Mouse (Mus musculus): ENCODE measurements around the gene Akr1c12.
A peak's percentile ranks its signal among the peaks of the same experiment; 100 is the strongest.
"Not testable (repeated sequence)": the region's sequence is repeated elsewhere in the genome, so short reads cannot be mapped to it uniquely, and the experiment has no call there.

Gene Akr1c12

GRCm38 (mm10) chr13:4279284-4279683 is at the start of gene Akr1c12:
Akr1c12 (minus strand) TSS chr13:4279433.
- DNase-seq = peak; percentile 50

- DNase-seq = no peak
These were observed 39.5 kb upstream of the Akr1c12 start for GRCm38 (mm10) chr13:4318773-4319172.

GRCm38 (mm10) chr13:4313907-4314306 is 34.7 kb upstream of the Akr1c12 start:
- no peak for DNase-seq

GRCm38 (mm10) chr13:4304861-4305565 is 25.8 kb upstream of the Akr1c12 start:
- DNase-seq = peak; percentile 24

GRCm38 (mm10) chr13:4296991-4297390 is 17.8 kb upstream of the Akr1c12 start:
- no peak for DNase-seq

- DNase-seq = peak; percentile 61
These were observed 2.5 kb upstream of the Akr1c12 start for GRCm38 (mm10) chr13:4281471-4282412.

- no peak for DNase-seq
These were observed 1.7 kb downstream of the Akr1c12 start for GRCm38 (mm10) chr13:4277526-4277925.

GRCm38 (mm10) chr13:4270860-4271259 is 8.4 kb downstream of the Akr1c12 start:
- DNase-seq = no peak

GRCm38 (mm10) chr13:4265455-4265854 is 13.8 kb downstream of the Akr1c12 start:
- DNase-seq = not testable (repeated sequence)

GRCm38 (mm10) chr13:4265047-4265446 is 14.2 kb downstream of the Akr1c12 start:
- no peak for DNase-seq

- DNase-seq = no peak
These were observed 14.6 kb downstream of the Akr1c12 start for GRCm38 (mm10) chr13:4264612-4265011.

GRCm38 (mm10) chr13:4257349-4257748 is 21.9 kb downstream of the Akr1c12 start:
- DNase-seq = no peak

- DNase-seq = not testable (repeated sequence)
These were observed 22.3 kb downstream of the Akr1c12 start for GRCm38 (mm10) chr13:4256894-4257293.

- DNase-seq = no peak
These were observed 29.9 kb downstream of the Akr1c12 start for GRCm38 (mm10) chr13:4249347-4249746.

- peak; percentile 75 for DNase-seq
These were observed 34.2 kb downstream of the Akr1c12 start for GRCm38 (mm10) chr13:4244861-4245559.

GRCm38 (mm10) chr13:4233536-4234172 is 45.6 kb downstream of the Akr1c12 start:
- peak; percentile 76 for DNase-seq

GRCm38 (mm10) chr13:4233135-4233534 is 46.1 kb downstream of the Akr1c12 start:
- no peak for DNase-seq

GRCm38 (mm10) chr13:4230841-4231623 is 48.2 kb downstream of the Akr1c12 start:
- DNase-seq = no peak

GRCm38 (mm10) chr13:4228441-4228840 is 50.8 kb downstream of the Akr1c12 start, which contains the start of gene Akr1c19:
Akr1c19 (plus strand) TSS chr13:4228700.
- peak; percentile 14 for DNase-seq

All from kidney, postnatal 14 days (tissue).